Mouse (Mus musculus) brown adipose tissue, adult 24 weeks (tissue): ENCODE measurements around the gene Arhgef3. TPM values are rescaled to one million over a fixed set of nuclear protein-coding genes. Genes with fewer than 3 reads are reported as not detected.

Experiments
- polyA plus RNA-seq: library from polyadenylated mRNA; stranded (reverse); fragments of >200 nt; gene quantifications from 2 replicates; pipeline ENCODE4 v1.2.4, GENCODE M21; 2012; ENCODE audit not compliant: missing spikeins, insufficient read depth, insufficient read length

The Arhgef3 gene
- polyA plus RNA-seq, 1 experiment, result 8.0 TPM

Other genes with a start within 250 kb of the Arhgef3 start
- gene Asb14, start 220.3 kb upstream of the Arhgef3 start, polyA plus RNA-seq, result 0.71 and 1.8 TPM in 2 replicates
- gene Appl1, start 143.7 kb upstream of the Arhgef3 start, polyA plus RNA-seq, result 7.0 and 18.7 TPM in 2 replicates
- gene Hesx1, start 120.5 kb upstream of the Arhgef3 start, polyA plus RNA-seq, result not detected in 2 replicates
- gene Il17rd, start 76.0 kb upstream of the Arhgef3 start, polyA plus RNA-seq, result 0.67 and 0.79 TPM in 2 replicates